Mouse (Mus musculus): ENCODE data around the gene Afm. TPM values are rescaled to one million over a fixed set of nuclear protein-coding genes. Genes with fewer than 3 reads are reported as not detected.

Gene Afm
- polyA plus RNA-seq, 1 experiment from 2014 or later, result not detected

DNA sequence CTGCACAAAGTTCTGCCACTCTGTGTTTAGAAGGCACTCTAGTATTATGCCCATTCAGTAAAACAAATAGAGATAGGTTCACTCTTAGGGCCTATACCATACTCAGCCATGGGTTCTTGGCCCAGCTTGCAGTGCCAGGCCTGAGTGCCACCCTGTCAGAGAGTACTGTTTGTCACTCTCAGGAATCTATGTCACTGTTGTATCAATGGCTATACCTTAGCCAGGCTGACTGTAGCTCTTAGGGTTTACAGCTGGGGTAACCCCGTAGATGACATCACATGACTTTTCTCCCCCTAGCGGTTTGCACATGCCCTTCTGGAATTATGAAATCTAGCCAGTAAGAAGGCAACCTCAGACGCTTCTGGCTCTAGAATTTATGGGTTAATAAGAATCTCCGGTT lies 24.4 kb upstream of the Afm start:
- H3K4me2 ChIP-seq (replicated peaks), result no peak overlapping the region

DNA sequence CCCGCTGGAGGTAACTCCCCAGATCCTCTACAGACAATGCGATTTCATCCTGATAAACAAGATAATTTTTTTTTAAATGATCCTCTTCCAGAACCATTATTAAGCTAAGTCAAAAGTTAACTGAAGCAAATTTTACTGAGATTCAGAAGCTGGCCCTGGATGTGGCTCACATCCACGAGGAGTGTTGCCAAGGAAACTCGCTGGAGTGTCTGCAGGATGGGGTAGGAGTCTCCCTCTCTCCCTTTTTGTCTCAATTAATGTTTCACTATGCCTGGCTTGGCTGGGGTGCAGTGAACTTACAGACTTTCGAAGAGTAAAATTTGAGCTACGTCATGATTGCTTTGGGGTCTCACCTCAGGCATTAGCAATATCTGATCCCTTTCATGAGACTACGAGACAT lies 19.2 kb upstream of the Afm start:
- H3K27me3 ChIP-seq, result no peaks in the 10 kb centered on the region
- no peaks in the 10 kb centered on the region for H3K4me1 ChIP-seq
- no peak overlapping the region for H3K9ac ChIP-seq
- WGBS, result 70% methylated on average over 7 of the region's 7 CpGs
- H3K27ac ChIP-seq (replicated peaks), result no peak overlapping the region
- no peak overlapping the region for H3K4me2 ChIP-seq (replicated peaks)
- H3K9me3 ChIP-seq (replicated peaks), result no peaks in the 10 kb centered on the region
- no peaks in the 10 kb centered on the region for H3K36me3 ChIP-seq
- H3K4me3 ChIP-seq (replicated peaks), result no peak overlapping the region
- no peak for ATAC-seq (ENCODE audit: insufficient number of reproducible peaks, low FRiP score, low TSS enrichment, low read depth)

More for the DNA sequence above, 24.4 kb upstream of the Afm start:
- no peak overlapping the region for H3K27ac ChIP-seq (replicated peaks)
- H3K36me3 ChIP-seq, result no peaks in the 10 kb centered on the region
- H3K4me3 ChIP-seq (replicated peaks), result no peak overlapping the region
- H3K4me1 ChIP-seq, result no peaks in the 10 kb centered on the region
- 88% methylated on average over 4 of the region's 4 CpGs for WGBS
- no peaks in the 10 kb centered on the region for H3K27me3 ChIP-seq
- no peak for ATAC-seq (ENCODE audit: insufficient number of reproducible peaks, low FRiP score, low TSS enrichment, low read depth)
- no peaks in the 10 kb centered on the region for H3K9me3 ChIP-seq (replicated peaks)
- no peak overlapping the region for H3K9ac ChIP-seq

DNA sequence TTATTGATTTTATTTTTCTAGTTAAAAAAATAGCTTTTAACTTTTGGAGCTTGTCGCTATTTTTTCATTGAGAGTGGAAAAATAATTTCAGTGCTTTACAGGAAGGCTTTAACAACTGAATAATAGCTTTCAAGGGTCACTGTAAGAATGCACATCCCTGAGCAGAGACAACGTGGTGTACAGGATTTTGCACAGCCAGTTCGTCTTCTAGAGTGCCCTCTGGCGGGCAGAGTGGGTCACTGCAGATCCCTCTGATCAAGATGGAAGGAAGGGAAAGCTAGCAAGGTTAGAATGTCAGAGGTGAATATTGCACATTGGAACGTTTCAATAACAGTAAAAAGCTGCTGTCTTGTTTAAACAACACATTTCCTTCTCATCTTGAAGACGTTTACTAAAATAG lies 18.0 kb upstream of the Afm start:
- ATAC-seq (ENCODE audit: insufficient number of reproducible peaks, low FRiP score, low TSS enrichment, low read depth), result no peak
- WGBS, result 5% methylated on average over 6 of the region's 6 CpGs
- Histone ChIP-seq H3K9me3 (replicated peaks) (no peaks in the 10 kb centered on the region), H3K4me1 (no peaks in the 10 kb centered on the region), H3K4me3 (replicated peaks) (no peak overlapping the region), H3K9ac (no peak overlapping the region), H3K27me3 (no peaks in the 10 kb centered on the region), H3K27ac (replicated peaks) (no peak overlapping the region), H3K4me2 (replicated peaks) (no peak overlapping the region), H3K36me3 (no peaks in the 10 kb centered on the region)

DNA sequence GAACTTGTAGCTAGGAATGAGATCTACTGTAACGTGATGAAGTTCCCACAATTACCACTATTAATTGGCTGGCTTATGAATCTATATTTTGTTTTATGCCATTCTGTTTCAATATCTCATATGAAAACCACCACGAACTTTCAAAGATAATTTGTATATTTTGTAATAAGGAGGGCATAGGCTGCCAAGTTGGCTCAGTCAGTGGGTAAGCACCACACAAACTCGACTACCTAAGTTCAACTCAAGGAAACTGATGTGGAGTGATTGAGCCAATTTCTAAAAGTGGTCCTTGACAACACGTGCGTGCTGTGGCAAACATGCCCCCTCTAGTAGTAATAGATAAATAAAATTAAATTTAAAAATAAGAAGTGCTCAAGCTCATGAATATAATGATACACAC lies 17.0 kb upstream of the Afm start:
- Histone ChIP-seq H3K9me3 (replicated peaks) (no peaks in the 10 kb centered on the region), H3K36me3 (no peaks in the 10 kb centered on the region), H3K9ac (no peak overlapping the region), H3K4me3 (replicated peaks) (no peak overlapping the region), H3K4me1 (no peaks in the 10 kb centered on the region), H3K27me3 (no peaks in the 10 kb centered on the region), H3K4me2 (replicated peaks) (no peak overlapping the region), H3K27ac (replicated peaks) (no peak overlapping the region)
- ATAC-seq (ENCODE audit: insufficient number of reproducible peaks, low FRiP score, low TSS enrichment, low read depth), result no peak
- 82% methylated on average over 5 of the region's 5 CpGs for WGBS

DNA sequence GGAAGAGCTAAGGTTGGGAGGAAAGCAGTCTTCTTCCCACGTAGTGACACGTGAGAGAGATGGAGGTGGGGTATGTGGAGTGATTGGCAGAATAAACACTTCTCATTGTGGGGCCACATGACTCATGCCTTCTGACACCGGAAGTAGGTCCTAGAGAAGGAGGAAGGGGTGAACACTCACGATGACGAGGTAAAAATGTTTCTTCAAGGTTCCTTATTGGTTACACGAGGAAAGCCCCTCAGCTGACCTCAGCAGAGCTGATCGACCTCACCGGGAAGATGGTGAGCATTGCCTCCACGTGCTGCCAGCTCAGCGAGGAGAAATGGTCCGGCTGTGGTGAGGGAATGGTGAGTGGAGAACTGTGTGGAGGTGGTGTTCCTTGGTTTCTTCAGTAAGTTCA lies 14.0 kb upstream of the Afm start:
- 73% methylated on average over 11 of the region's 11 CpGs for WGBS
- Histone ChIP-seq H3K4me2 (replicated peaks) (no peak overlapping the region), H3K4me1 (no peaks in the 10 kb centered on the region), H3K9ac (no peak overlapping the region), H3K27ac (replicated peaks) (no peak overlapping the region), H3K27me3 (no peaks in the 10 kb centered on the region), H3K4me3 (replicated peaks) (no peak overlapping the region), H3K9me3 (replicated peaks) (no peaks in the 10 kb centered on the region), H3K36me3 (no peaks in the 10 kb centered on the region)
- ATAC-seq (ENCODE audit: insufficient number of reproducible peaks, low FRiP score, low TSS enrichment, low read depth), result no peak

DNA sequence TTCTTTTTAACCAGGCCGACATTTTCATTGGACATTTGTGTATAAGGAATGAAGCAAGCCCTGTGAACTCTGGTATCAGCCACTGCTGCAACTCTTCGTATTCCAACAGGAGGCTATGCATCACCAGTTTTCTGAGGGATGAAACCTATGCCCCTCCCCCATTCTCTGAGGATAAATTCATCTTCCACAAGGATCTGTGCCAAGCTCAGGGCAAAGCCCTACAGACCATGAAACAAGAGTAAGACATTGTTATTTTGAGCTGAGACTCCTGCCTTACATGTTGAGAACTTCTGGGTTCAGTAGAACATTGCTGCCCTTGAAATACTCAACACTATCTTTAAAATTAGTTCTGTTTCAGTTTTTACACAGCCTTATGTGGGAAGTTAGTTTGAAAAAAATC lies 12.2 kb upstream of the Afm start:
- no peaks in the 10 kb centered on the region for H3K4me1 ChIP-seq
- H3K4me2 ChIP-seq (replicated peaks), result no peak overlapping the region
- H3K27me3 ChIP-seq, result no peaks in the 10 kb centered on the region
- H3K4me3 ChIP-seq (replicated peaks), result no peak overlapping the region
- H3K9me3 ChIP-seq (replicated peaks), result no peaks in the 10 kb centered on the region
- no peak overlapping the region for H3K27ac ChIP-seq (replicated peaks)
- H3K9ac ChIP-seq, result no peak overlapping the region
- 80% methylated on average over 2 of the region's 2 CpGs for WGBS
- ATAC-seq (ENCODE audit: insufficient number of reproducible peaks, low FRiP score, low TSS enrichment, low read depth), result no peak
- no peaks in the 10 kb centered on the region for H3K36me3 ChIP-seq

DNA sequence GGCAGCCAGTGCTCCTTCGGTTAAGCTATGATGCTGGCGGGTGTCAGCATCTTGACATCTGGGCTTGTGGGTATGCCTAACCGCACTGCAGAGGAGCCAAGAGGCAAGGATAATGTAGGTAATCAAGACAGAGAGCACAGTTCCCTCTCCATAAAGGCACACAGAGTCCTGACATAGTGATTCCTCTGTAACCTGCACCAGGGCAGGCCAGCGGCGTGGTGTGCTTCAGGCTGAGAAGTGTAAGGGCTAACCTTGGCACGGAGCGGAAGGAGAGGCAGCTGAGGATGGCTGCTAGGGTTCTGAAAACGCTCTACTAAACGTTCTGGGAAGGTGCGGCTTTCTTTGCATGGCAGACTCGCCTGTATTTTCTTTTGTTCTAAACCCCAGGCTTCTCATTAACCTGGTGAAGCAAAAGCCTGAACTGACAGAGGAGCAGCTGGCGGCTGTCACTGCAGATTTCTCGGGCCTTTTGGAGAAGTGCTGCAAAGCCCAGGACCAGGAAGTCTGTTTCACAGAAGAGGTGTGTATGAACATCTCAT lies 11.3 kb upstream of the Afm start:
- Histone ChIP-seq H3K9ac (no peak overlapping the region), H3K4me1 (no peaks in the 10 kb centered on the region), H3K4me2 (replicated peaks) (no peak overlapping the region), H3K4me3 (replicated peaks) (no peak overlapping the region), H3K36me3 (no peaks in the 10 kb centered on the region), H3K9me3 (replicated peaks) (no peaks in the 10 kb centered on the region), H3K27ac (replicated peaks) (no peak overlapping the region), H3K27me3 (no peaks in the 10 kb centered on the region)
- 47% methylated on average over 13 of the region's 13 CpGs for WGBS
- ATAC-seq (ENCODE audit: insufficient number of reproducible peaks, low FRiP score, low TSS enrichment, low read depth), result no peak

DNA sequence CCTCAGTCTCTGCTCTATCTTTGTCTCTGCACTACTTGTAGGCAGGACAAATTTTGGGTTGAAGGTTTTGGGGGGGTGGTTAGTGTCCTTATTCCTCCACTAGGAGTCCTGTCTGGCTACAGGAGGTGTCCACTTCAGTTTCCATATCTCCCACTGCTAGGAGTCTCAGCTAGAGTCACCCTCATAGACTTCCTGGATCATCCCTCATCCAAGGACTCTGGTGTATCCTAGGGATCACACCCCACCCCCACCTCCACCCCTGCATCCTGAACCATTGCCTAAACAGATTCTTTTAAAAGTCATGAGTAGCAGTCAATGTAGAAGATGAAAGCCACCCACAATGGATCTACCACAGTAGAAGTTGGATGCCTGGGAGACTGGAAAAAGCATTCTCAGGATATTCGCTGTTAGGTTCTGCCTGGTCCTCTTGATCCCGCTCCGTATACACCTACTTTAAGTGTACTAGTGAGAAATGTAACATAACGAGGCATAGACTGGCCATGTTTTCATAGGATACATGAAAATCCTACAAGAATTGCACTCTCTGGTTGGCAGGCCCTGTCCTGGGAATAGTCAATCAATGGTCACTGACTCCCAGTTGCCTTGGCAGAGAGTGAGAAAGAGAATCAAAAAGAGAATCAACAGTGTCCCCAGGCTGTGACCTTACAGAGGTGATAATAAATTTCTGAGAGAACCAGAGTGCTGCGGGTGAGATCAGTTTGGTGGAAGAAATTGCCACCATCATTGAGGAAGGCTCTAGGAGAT lies 8.7 kb upstream of the Afm start:
- Histone ChIP-seq H3K27ac (replicated peaks) (no peak overlapping the region), H3K9ac (no peak overlapping the region), H3K27me3 (no peaks in the 10 kb centered on the region), H3K4me1 (no peaks in the 10 kb centered on the region), H3K9me3 (replicated peaks) (no peaks in the 10 kb centered on the region), H3K36me3 (no peaks in the 10 kb centered on the region), H3K4me2 (replicated peaks) (no peak overlapping the region), H3K4me3 (replicated peaks) (no peak overlapping the region)
- 92% methylated on average over 5 of the region's 5 CpGs for WGBS
- ATAC-seq (ENCODE audit: insufficient number of reproducible peaks, low FRiP score, low TSS enrichment, low read depth), result no peak

DNA sequence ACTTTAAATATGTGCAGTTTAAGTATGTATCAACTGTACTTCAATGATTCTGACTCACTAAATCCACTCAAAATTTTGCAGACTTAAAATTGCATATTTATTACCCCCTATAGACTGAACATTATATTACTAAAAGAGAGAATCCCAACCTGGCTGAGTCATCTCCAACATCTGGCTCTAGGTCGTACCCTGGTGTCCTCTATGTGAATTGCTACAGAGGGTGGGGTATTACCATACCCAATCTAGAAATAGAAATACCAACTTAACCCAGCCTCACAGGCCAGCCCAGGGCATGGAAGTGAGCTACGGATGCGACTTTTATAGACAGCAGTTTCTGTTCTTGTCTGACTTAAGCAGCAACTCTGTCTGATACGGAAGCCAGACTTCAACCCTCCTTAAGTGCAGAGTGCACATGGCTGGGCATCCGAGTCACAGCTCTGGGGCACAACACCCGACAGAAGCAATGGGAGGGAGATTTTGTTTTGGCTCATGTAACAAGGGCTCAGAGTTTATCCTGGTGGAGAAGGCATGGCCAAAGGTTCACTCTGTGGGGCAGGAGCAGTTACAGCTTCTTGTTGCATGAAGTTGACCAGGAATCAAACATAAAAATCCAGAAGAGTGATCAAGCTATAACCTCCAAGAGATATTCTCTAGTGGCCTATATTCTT lies 6.3 kb upstream of the Afm start:
- WGBS, result 70% methylated on average over 6 of the region's 6 CpGs

DNA sequence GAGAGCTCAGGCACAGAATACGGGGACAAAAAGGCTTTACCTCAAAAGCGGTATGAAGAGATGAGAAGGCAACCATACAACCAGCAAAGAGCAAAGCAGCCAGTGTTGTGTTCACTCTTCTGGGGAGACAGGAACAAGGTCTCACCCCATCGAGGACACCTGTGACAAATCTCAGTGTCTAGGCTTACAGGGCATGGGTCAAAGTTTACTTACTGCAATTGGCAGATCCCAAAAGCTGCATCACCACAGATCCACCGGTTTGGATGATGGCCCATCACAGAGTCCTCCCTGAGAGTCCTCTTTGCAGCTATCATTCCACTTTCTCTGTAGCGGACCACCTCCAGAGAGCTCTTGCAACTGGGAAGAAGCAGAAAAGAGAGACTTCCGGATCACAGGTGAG lies 3.2 kb upstream of the Afm start:
- Histone ChIP-seq H3K9me3 (replicated peaks) (no peaks in the 10 kb centered on the region), H3K36me3 (no peaks in the 10 kb centered on the region), H3K4me1 (no peaks in the 10 kb centered on the region), H3K27ac (replicated peaks) (no peak overlapping the region), H3K27me3 (no peaks in the 10 kb centered on the region), H3K4me2 (replicated peaks) (no peak overlapping the region), H3K4me3 (replicated peaks) (no peak overlapping the region), H3K9ac (no peak overlapping the region)
- ATAC-seq (ENCODE audit: insufficient number of reproducible peaks, low FRiP score, low TSS enrichment, low read depth), result no peak
- 84% methylated on average over 6 of the region's 6 CpGs for WGBS

More for the DNA sequence above, 6.3 kb upstream of the Afm start:
- Histone ChIP-seq H3K9ac (no peak overlapping the region), H3K4me3 (replicated peaks) (no peak overlapping the region), H3K27ac (replicated peaks) (no peak overlapping the region), H3K4me2 (replicated peaks) (no peak overlapping the region), H3K4me1 (no peaks in the 10 kb centered on the region), H3K27me3 (no peaks in the 10 kb centered on the region), H3K9me3 (replicated peaks) (no peaks in the 10 kb centered on the region), H3K36me3 (no peaks in the 10 kb centered on the region)
- ATAC-seq (ENCODE audit: insufficient number of reproducible peaks, low FRiP score, low TSS enrichment, low read depth), result no peak

DNA sequence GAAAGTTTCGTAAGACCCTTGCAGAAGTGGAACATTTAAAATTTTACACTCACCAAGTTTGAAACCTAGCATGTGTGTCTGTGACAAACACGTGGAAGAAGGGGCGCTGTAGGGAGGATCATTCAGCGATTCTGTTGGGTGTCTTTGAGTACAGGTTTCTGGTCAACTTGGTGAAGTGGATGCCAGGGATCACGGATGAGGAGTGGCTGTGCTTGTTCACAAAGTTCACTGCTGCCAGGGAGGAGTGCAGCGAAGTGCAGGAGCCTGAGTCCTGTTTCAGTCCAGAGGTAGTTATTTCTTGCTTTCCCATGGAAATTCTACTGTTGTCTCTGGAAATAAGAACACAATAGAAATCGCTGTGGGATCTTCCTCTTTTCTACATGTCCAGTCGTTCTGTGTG lies 32.5 kb downstream of the Afm start:
- Histone ChIP-seq H3K27ac (replicated peaks) (no peak overlapping the region), H3K4me1 (no peaks in the 10 kb centered on the region), H3K27me3 (no peaks in the 10 kb centered on the region), H3K36me3 (no peaks in the 10 kb centered on the region), H3K9ac (no peak overlapping the region), H3K4me2 (replicated peaks) (no peak overlapping the region), H3K9me3 (replicated peaks) (no peaks in the 10 kb centered on the region), H3K4me3 (replicated peaks) (no peak overlapping the region)
- no peak for ATAC-seq (ENCODE audit: insufficient number of reproducible peaks, low FRiP score, low TSS enrichment, low read depth)
- 84% methylated on average over 8 of the region's 8 CpGs for WGBS

DNA sequence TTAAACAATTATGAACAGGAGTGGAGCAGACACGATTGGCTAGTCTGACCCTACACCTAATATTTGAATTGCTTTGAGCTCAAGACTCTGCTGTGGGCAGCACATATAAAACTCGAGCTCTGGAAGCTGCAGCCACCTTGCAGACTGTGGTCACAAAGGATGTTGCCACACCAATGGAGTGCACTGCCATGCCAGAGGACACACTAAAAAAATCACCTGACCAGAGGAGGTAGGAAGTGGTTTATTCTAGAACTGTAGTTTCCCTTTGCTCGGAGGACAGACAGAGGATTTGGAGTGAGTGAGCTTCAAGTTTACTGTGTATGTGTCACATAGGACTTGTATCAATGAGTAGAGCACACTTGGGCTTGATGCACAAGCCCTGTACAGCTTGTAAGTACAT lies 37.3 kb downstream of the Afm start:
- Histone ChIP-seq H3K4me2 (replicated peaks) (no peak overlapping the region), H3K4me1 (no peaks in the 10 kb centered on the region), H3K27ac (replicated peaks) (no peak overlapping the region), H3K9me3 (replicated peaks) (no peaks in the 10 kb centered on the region), H3K36me3 (no peaks in the 10 kb centered on the region), H3K9ac (no peak overlapping the region), H3K4me3 (replicated peaks) (no peak overlapping the region), H3K27me3 (no peaks in the 10 kb centered on the region)
- ATAC-seq (ENCODE audit: insufficient number of reproducible peaks, low FRiP score, low TSS enrichment, low read depth), result no peak
- WGBS, result 82% methylated on average over 3 of the region's 3 CpGs

Data from embryonic facial prominence, embryonic 15.5 days (tissue).